Mouse (Mus musculus) stomach, postnatal 0 days (tissue): ENCODE data around the gene Atg14.

Source experiments
- CTCF ChIP-seq: IDR thresholded peaks from 2 replicates; pipeline ENCODE4 v1.5.1; 2016; ENCODE audit warnings: antibody characterized with exemption, low read depth, mild to moderate bottlenecking, moderate library complexity
- EP300 ChIP-seq: optimal IDR thresholded peaks from 2 replicates; pipeline ENCODE3; 2016; ENCODE audit warnings: antibody characterized with exemption

DNA sequence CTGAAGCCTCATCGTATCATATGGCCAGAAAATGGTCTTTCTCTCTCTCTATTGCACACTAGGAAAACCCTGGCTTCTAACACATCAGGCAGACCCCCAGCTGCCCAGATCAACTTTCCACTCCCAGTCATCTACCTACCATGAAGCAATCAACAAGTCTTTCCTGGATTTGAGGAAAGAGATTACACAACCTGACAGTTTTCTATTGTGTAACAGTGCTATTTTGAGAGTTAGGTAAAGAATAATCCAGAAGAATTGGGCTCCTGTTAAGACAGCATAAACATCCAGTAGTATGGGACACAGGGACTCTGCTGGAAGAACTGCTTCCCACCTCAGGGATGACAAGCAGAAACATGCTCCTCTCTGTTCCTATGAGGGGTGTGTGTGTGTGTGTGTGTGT, 7.9 kb downstream of the Atg14 start:
- TF ChIP-seq CTCF (no peak), EP300 (no peak)
